Comparison of ENCODE assay signal across 8 mouse cellular contexts in the genomic region with DNA sequence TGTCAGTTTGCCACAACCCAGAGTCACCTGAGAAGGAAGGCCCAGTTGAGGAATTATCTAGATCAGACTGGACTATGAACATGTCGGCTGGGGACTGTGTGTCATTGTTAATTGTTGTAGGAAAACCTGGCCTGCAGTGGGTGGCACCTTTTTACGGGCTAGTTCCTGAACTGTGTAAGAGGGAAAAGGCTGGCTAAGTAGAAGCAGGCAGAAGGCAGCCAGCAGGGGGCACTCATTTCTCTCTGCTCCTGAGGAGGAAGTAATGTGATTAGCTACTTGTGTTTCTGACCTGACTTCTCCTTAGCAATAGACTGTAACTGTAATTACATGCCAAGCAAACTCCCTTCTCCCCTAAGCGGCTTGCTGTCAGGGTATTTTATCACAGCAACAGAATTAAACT. TPM values are rescaled to one million over a fixed set of nuclear protein-coding genes. Genes with fewer than 3 reads are reported as not detected.
A peak's percentile ranks its signal among the peaks of the same experiment; 100 is the strongest.
DNase-seq lines count a peak whose midpoint lies in the region; TF ChIP-seq lines count a peak whose summit lies in the region.

No protein-coding gene starts in this region.

- peaks cover 3% of the 10 kb centered on the region; the same call in 1 of the 2 replicates for H3K4me1 ChIP-seq in cerebellum, adult 2 months (ENCODE audit: control insufficient read depth, insufficient read depth, low read length)

- 5% methylated on average over 3 of the region's 3 CpGs for WGBS in cerebellum, adult 2 months

- no peak for TF ChIP-seq POLR2A in cerebellum, adult 2 months (IDR thresholded peaks at IDR 0.05; ENCODE audit: borderline replicate concordance, insufficient read depth, low read length)

- peak; percentile 71 to 88 for DNase-seq in heart, adult 18-20 months
- DNase-seq in heart, postnatal 25 days (ENCODE audit: low spot score), result no peak
- peak; percentile 84 to 88 for DNase-seq in cerebellum, adult 2 months
- DNase-seq in gastrocnemius, postnatal 14 days, result peak; percentile 57
- peak; percentile 91 for DNase-seq in kidney, adult 18-20 months
- peak; percentile 83 for DNase-seq in left cerebral cortex, postnatal 4 days
- peak; percentile 74 for DNase-seq in ovary, postnatal 36 days (ENCODE audit: low spot score)
- DNase-seq in thymus, postnatal 14 days, result peak; percentile 72

- peak; percentile 70 for TF ChIP-seq CTCF in cerebellum, adult 2 months (IDR thresholded peaks at IDR 0.05; ENCODE audit: borderline replicate concordance, insufficient read depth, low read depth, low read length)

- no peak overlapping the region for H3K4me3 ChIP-seq in cerebellum, adult 2 months (replicated peaks; ENCODE audit: insufficient read depth, low read depth, low read length)

- H3K27me3 ChIP-seq in cerebellum, adult 2 months (ENCODE audit: control insufficient read depth, insufficient read depth, low read length), result no peaks in the 10 kb centered on the region

- H3K27ac ChIP-seq in cerebellum, adult 2 months (ENCODE audit: insufficient read depth, low read length), result no peak overlapping the region

- intact Hi-C loops in heart, postnatal 25 days (cut with DNase I), result no loop called here
- intact Hi-C loops in gastrocnemius, postnatal 14 days (cut with DNase I; ENCODE audit: low total_unique reads), result no loop called here
- intact Hi-C loops in left cerebral cortex, postnatal 4 days (cut with DNase I), result no loop called here

RNA-seq across cellular contexts. Expression of a gene that starts 38.7 kb away (rescaled TPM):
- total RNA-seq in heart, adult 18-20 months (2021), result 10 to 100 TPM; 80.1 to 83.8 TPM
- total RNA-seq in heart, postnatal 25 days (2021), result 10 to 100 TPM; 79.5 to 80.2 TPM
- polyA plus RNA-seq in cerebellum, adult 2 months (2012; rRNA removed), result 7.5 and 8.4 TPM in 2 replicates
- 10 to 100 TPM; 88.8 to 96.3 TPM for total RNA-seq in gastrocnemius, postnatal 14 days (2021)
- 10 to 100 TPM; 35.5 to 40.7 TPM for total RNA-seq in left cerebral cortex, postnatal 4 days (2021)
